Mouse (Mus musculus): Measurements from ENCODE around the gene Trim65. TPM values are rescaled to one million over a fixed set of nuclear protein-coding genes. Genes with fewer than 3 reads are reported as not detected.
"Not testable (repeated sequence)": the region's sequence is repeated elsewhere in the genome, so short reads cannot be mapped to it uniquely, and the experiment has no call there.

The Trim65 gene
- polyA plus RNA-seq, 1 experiment from 2014 or later = 2.5 TPM

DNA sequence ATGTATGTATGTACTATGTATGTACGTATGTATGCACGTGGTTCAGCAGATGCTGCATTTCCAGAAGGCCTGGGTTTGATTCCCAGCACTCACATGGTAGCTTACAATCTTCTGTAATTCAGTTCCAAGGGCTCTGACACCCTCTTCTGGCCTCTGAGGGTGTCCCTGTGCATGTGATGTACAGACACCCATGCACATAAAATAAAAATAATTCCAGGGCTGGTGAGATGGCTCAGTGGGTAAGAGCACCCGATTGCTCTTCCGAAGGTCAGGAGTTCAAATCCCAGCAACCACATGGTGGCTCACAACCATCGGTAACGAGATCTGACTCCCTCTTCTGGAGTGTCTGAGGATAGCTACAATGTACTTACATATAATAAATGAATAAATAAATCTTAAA is 38.0 kb downstream of the Trim65 start:
- not testable (repeated sequence) for H3K4me3 ChIP-seq (ENCODE audit: low read depth, low read length); H3K9me3 ChIP-seq (ENCODE audit: control insufficient read depth, low read length); H3K4me2 ChIP-seq (replicated peaks; ENCODE audit: low read depth, low read length); H3K4me1 ChIP-seq (replicated peaks; ENCODE audit: control insufficient read depth, insufficient read depth, low read length); ATAC-seq (ENCODE audit: low FRiP score); H3K36me3 ChIP-seq (ENCODE audit: control insufficient read depth, insufficient read depth, low read length); H3K9ac ChIP-seq (ENCODE audit: low read depth, low read length); DNase-seq (ENCODE audit: low spot score); H3K27ac ChIP-seq (ENCODE audit: low read depth, low read length); H3K27me3 ChIP-seq (ENCODE audit: control insufficient read depth, insufficient read depth, low read length)
- 93% methylated on average over 6 of the region's 6 CpGs for WGBS

DNA sequence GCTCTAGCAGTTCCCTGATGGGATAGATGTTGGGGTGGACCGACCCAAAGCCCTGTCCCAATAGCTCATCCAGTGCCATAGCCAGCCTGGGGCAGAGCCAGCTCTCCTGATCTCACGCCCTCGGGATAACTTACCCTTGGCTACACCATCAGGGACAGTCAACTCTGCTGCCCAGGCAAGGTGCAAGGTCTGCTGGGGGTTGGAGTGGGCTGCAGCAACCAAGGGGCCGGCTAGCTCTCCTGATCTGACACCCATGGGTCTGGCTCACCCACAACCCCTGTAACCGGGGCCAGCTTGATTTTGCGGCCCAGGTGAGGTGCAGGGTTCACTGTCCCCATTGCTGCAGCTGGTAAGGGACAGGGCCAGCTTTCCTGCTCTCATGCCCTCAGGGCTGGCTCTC is 39.3 kb downstream of the Trim65 start:
- Histone ChIP-seq H3K36me3 (ENCODE audit: control insufficient read depth, insufficient read depth, low read length) (no peaks in the 10 kb centered on the region), H3K9me3 (ENCODE audit: control insufficient read depth, low read length) (no peaks in the 10 kb centered on the region), H3K4me1 (replicated peaks; ENCODE audit: control insufficient read depth, insufficient read depth, low read length) (no peaks in the 10 kb centered on the region), H3K27ac (ENCODE audit: low read depth, low read length) (no peak overlapping the region), H3K4me2 (replicated peaks; ENCODE audit: low read depth, low read length) (no peak overlapping the region), H3K27me3 (ENCODE audit: control insufficient read depth, insufficient read depth, low read length) (no peaks in the 10 kb centered on the region), H3K4me3 (ENCODE audit: low read depth, low read length) (no peak overlapping the region), H3K9ac (ENCODE audit: low read depth, low read length) (no peak overlapping the region)
- 84% methylated on average over 6 of the region's 6 CpGs for WGBS
- DNase-seq (ENCODE audit: low spot score) (no peak), ATAC-seq (ENCODE audit: low FRiP score) (no peak)

DNA sequence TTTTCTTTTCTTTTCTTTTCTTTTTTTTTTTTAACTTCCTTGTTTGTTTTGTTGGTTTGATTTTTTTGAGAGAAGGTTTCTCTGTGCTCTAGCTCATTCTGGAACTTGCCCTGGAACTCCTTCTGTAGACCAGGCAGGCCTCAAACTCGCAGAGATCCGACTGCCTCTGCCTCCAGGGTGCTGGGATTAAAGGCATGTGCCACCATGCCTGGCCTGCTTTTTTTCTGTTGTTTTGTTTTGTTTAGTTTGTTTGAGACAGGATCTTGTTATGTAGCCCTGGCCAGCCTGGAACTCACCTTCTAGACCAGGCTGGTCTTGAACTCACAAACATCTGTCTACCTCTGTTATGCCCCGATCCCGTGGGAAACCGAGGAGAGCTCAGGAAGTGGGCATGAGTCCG is 41.4 kb downstream of the Trim65 start:
- 89% methylated on average over 6 of the region's 6 CpGs for WGBS
- no peak overlapping the region for H3K4me2 ChIP-seq (replicated peaks; ENCODE audit: low read depth, low read length)
- H3K27ac ChIP-seq (ENCODE audit: low read depth, low read length) = no peak overlapping the region
- H3K4me3 ChIP-seq (ENCODE audit: low read depth, low read length) = no peak overlapping the region
- no peak overlapping the region for H3K9ac ChIP-seq (ENCODE audit: low read depth, low read length)
- H3K27me3 ChIP-seq (ENCODE audit: control insufficient read depth, insufficient read depth, low read length) = no peaks in the 10 kb centered on the region
- DNase-seq (ENCODE audit: low spot score) (no peak), ATAC-seq (ENCODE audit: low FRiP score) (no peak)
- no peaks in the 10 kb centered on the region for H3K4me1 ChIP-seq (replicated peaks; ENCODE audit: control insufficient read depth, insufficient read depth, low read length)
- H3K9me3 ChIP-seq (ENCODE audit: control insufficient read depth, low read length) = no peaks in the 10 kb centered on the region
- H3K36me3 ChIP-seq (ENCODE audit: control insufficient read depth, insufficient read depth, low read length) = no peaks in the 10 kb centered on the region

DNA sequence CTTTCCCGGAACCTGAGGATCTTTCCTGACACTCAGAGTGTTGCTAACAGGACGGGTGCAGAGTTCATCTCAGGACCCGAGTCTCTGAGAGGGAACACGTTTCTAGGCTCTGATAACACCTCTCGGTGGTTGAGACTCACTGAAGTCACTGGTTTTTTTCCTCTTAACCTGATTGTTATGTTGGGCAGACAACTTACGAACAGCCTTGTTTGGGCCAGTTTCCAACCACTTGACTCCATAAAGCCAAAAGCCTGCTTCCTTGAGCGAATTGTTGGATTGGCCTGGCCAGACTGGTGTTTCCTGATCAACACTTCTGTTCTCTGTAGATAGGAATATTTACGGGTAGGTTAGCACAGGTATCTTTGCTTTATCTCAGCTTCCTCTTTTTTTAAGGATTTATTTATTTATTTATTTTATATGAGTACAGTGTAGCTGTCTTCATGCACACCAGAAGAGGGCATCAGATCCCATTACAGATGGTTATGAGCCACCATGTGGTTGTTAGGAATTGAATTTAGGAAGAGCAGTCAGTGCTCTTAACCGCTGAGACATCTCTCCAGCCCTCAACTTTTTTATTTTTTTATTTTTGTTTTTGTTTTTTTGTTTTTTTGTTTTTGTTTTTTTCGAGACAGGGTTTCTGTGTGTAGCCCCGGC is 42.1 kb downstream of the Trim65 start:
- no peaks in the 10 kb centered on the region for H3K4me1 ChIP-seq (replicated peaks; ENCODE audit: control insufficient read depth, insufficient read depth, low read length)
- H3K4me2 ChIP-seq (replicated peaks; ENCODE audit: low read depth, low read length) = no peak overlapping the region
- ATAC-seq (ENCODE audit: low FRiP score) (no peak), DNase-seq (ENCODE audit: low spot score) (no peak)
- WGBS = 85% methylated on average over 11 of the region's 11 CpGs
- no peak overlapping the region for H3K27ac ChIP-seq (ENCODE audit: low read depth, low read length)
- H3K9ac ChIP-seq (ENCODE audit: low read depth, low read length) = no peak overlapping the region
- no peaks in the 10 kb centered on the region for H3K9me3 ChIP-seq (ENCODE audit: control insufficient read depth, low read length)
- H3K4me3 ChIP-seq (ENCODE audit: low read depth, low read length) = no peak overlapping the region
- no peaks in the 10 kb centered on the region for H3K36me3 ChIP-seq (ENCODE audit: control insufficient read depth, insufficient read depth, low read length)
- H3K27me3 ChIP-seq (ENCODE audit: control insufficient read depth, insufficient read depth, low read length) = no peaks in the 10 kb centered on the region

DNA sequence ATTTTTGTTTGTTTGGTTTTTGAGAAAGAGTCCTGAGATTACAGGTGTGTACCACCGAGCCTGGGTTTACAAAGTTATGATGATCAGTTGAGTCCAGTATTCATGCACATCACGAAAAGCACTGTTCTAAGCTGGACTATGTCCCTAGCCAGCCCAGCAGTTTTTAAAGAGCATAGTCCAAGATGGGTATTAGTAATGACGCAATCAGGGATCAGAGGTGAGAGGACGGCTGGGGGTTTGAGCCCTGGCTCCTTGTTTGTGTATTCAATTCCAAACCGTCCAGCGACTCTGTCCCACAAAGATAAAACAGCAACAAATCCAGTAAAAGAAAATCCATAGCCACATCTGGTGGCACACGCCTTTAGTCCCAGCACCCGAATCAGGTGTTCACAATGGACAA is 42.7 kb downstream of the Trim65 start:
- Histone ChIP-seq H3K4me2 (replicated peaks; ENCODE audit: low read depth, low read length) (no peak overlapping the region; the same call in 1 of the 2 replicates), H3K4me3 (ENCODE audit: low read depth, low read length) (no peak overlapping the region; the same call in 1 of the 2 replicates), H3K27me3 (ENCODE audit: control insufficient read depth, insufficient read depth, low read length) (no peaks in the 10 kb centered on the region), H3K9me3 (ENCODE audit: control insufficient read depth, low read length) (no peaks in the 10 kb centered on the region), H3K36me3 (ENCODE audit: control insufficient read depth, insufficient read depth, low read length) (no peaks in the 10 kb centered on the region), H3K9ac (ENCODE audit: low read depth, low read length) (no peak overlapping the region), H3K4me1 (replicated peaks; ENCODE audit: control insufficient read depth, insufficient read depth, low read length) (no peaks in the 10 kb centered on the region), H3K27ac (ENCODE audit: low read depth, low read length) (no peak overlapping the region)
- no peak for DNase-seq (ENCODE audit: low spot score)
- ATAC-seq (ENCODE audit: low FRiP score) = no peak
- 88% methylated on average over 8 of the region's 8 CpGs for WGBS

DNA sequence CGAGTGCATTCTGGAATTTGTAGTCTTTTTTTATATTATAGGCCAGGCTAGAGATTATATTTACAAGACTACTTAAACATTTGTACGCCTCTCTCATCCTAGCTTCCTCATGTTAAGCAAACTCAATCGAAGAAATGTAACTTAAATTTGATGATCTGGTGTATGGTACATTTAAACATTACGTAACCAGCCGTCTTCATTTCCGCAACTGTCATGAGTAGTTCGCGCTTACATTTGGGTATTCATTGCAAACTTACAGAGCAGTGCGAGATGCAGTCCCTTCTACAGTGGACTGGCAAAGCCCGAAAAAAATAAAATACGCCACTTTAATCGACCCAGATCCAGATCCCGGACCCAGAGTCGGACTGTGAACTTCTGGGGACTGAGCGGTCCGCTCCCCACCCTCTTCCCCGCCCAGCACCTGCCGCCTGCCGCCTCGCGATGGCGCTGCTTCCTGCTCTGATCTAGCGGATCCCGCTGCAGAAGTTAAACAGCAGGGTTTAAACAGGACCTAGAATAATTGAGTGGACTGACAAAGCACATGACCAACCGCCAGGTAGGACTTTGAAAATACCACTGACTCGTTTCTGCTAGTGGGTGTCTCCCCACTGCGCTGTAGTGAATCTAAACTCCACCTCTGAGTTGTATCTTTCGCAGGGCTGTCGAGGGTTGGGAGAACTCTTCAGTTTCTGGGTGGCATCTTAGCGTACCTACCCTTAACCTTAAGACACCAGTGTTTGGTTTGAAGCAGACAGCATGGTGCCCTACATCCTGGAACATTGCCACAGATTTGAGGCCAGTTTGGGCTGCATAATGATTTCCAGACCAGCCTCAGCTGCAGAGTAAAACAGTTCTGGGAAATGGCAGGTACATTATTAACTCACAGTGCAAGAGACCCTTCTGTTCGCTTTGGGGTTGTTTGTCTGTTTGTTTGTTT is 43.5 kb downstream of the Trim65 start:
- Histone ChIP-seq H3K4me3 (ENCODE audit: low read depth, low read length) (peak overlapping the region; percentile 38), H3K4me2 (replicated peaks; ENCODE audit: low read depth, low read length) (peak overlapping the region; percentile 33), H3K9ac (ENCODE audit: low read depth, low read length) (peak overlapping the region; percentile 25), H3K27ac (ENCODE audit: low read depth, low read length) (no peak overlapping the region), H3K36me3 (ENCODE audit: control insufficient read depth, insufficient read depth, low read length) (0 out of 2 replicates have a peak, but pooled peaks cover 1% of the 10 kb centered on the region), H3K9me3 (ENCODE audit: control insufficient read depth, low read length) (no peaks in the 10 kb centered on the region), H3K4me1 (replicated peaks; ENCODE audit: control insufficient read depth, insufficient read depth, low read length) (no peaks in the 10 kb centered on the region), H3K27me3 (ENCODE audit: control insufficient read depth, insufficient read depth, low read length) (no peaks in the 10 kb centered on the region)
- DNase-seq (ENCODE audit: low spot score) (peak; percentile 86), ATAC-seq (ENCODE audit: low FRiP score) (peak; percentile 83)
- 4% methylated on average over 31 of the region's 31 CpGs for WGBS

DNA sequence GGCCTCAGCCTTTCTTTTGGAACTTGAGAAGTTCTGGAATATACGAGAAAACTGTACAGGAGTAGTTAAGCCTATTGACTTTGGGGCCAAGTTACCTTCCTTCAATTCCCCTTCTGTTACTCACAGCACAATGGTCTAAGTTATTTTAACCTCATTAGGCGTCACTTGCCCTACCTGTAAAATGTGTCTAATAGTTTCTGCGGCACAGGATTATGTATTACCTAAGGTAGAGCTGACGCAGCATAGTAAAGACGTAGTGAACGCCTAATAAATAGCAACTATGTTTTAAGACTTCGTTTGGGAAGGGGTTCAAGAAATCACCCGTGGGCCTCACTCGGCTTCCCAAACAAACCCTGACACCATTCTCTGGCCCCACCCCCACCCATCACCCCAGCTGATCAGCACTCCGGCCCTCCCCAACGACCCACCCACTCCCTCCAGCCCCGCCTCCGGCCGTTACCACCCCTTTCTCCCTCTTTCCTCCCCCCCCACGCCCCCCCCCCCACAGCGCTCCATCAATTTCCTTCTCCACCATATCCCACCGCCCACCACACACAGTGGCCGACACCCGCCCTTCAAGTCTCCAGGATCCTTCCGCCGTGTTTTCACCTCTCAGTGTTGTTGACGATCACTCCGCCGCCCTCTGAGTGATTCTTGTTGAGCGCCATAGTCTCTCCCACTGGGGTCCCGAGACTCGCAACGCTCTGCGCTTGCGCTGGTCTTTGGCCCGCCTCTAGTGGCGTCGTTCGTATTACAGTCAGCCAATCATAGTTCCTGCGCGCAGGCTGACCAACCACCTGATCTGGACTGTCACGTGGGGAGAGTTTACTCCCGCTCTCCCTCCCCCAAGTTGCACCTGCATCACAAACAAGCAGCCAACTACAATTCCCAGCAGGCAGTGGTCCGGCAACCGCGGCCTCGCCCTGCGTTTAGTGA is 44.4 kb downstream of the Trim65 start, which contains the start of gene Wbp2:
TSS of gene Wbp2 (minus strand) at position 738 of the 936 bp plus-strand sequence.
- Histone ChIP-seq H3K9me3 (ENCODE audit: control insufficient read depth, low read length) (no peaks in the 10 kb centered on the region), H3K4me3 (ENCODE audit: low read depth, low read length) (peak within 1 kb of the TSS; percentile 43), H3K4me1 (replicated peaks; ENCODE audit: control insufficient read depth, insufficient read depth, low read length) (no peaks in the 10 kb centered on the region), H3K4me2 (replicated peaks; ENCODE audit: low read depth, low read length) (peak within 1 kb of the TSS; percentile 55), H3K9ac (ENCODE audit: low read depth, low read length) (peak within 1 kb of the TSS; percentile 25), H3K27me3 (ENCODE audit: control insufficient read depth, insufficient read depth, low read length) (no peaks in the 10 kb centered on the region), H3K36me3 (ENCODE audit: control insufficient read depth, insufficient read depth, low read length) (0 out of 2 replicates have a peak, but pooled peaks cover 6% of the 10 kb centered on the region), H3K27ac (ENCODE audit: low read depth, low read length) (peak within 1 kb of the TSS; percentile 65)
- DNase-seq (ENCODE audit: low spot score) (peak; percentile 99), ATAC-seq (ENCODE audit: low FRiP score) (peak; percentile 96)
- 6% methylated on average over 40 of the region's 43 CpGs for WGBS

DNA sequence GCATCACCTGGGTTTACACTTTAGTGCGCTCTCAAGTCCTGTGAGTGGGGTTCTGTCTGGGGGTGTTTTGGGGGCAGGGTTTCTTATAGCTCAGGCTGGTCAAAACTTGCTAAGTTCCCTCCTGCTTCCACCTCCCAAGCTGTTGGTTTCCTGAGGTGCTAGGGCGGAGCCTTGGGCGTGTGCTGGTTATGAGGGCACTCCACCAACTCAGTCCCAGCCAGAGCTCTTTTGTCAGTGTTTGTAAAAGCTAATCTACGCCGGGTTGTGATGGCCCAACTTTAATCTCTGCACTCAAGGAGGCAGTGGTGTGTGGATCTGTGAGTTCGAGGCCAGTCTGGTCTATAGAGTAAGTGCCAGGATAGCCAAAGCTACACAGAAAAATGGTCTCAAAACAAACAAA is 46.8 kb downstream of the Trim65 start:
- WGBS = 96% methylated on average over 6 of the region's 6 CpGs
- H3K36me3 ChIP-seq (ENCODE audit: control insufficient read depth, insufficient read depth, low read length) = 0 out of 2 replicates have a peak, but pooled peaks cover 8% of the 10 kb centered on the region

More for the DNA sequence above, 46.8 kb downstream of the Trim65 start:
- Histone ChIP-seq H3K9ac (ENCODE audit: low read depth, low read length) (no peak overlapping the region), H3K4me2 (replicated peaks; ENCODE audit: low read depth, low read length) (no peak overlapping the region), H3K4me1 (replicated peaks; ENCODE audit: control insufficient read depth, insufficient read depth, low read length) (no peaks in the 10 kb centered on the region), H3K27ac (ENCODE audit: low read depth, low read length) (no peak overlapping the region), H3K9me3 (ENCODE audit: control insufficient read depth, low read length) (no peaks in the 10 kb centered on the region), H3K27me3 (ENCODE audit: control insufficient read depth, insufficient read depth, low read length) (no peaks in the 10 kb centered on the region), H3K4me3 (ENCODE audit: low read depth, low read length) (no peak overlapping the region)
- ATAC-seq (ENCODE audit: low FRiP score) (no peak), DNase-seq (ENCODE audit: low spot score) (no peak)

Data from hindbrain, embryonic 11.5 days (tissue).